Mouse (Mus musculus) limb, embryonic 12.5 days (tissue): ENCODE measurements around the gene Col17a1. TPM values are rescaled to one million over a fixed set of nuclear protein-coding genes. Genes with fewer than 3 reads are reported as not detected.

Experiments
- polyA plus RNA-seq: library from polyadenylated mRNA; unstranded; fragments of >200 nt; fragmentation: Nextera tagmentation; extraction: Ambion mirVana; gene quantifications from 2 replicates; pipeline ENCODE4 v1.2.1, GENCODE M21; 2016

The Col17a1 gene
- polyA plus RNA-seq, 1 experiment from 2014 or later, result 9.1 TPM

Other genes with a start within 250 kb of the Col17a1 start
- 6.8 and 7.7 TPM in 2 replicates for gene Sh3pxd2a, start 227.7 kb downstream of the Col17a1 start, polyA plus RNA-seq
- gene Stn1, start 154.6 kb downstream of the Col17a1 start, polyA plus RNA-seq, result 55.1 and 55.3 TPM in 2 replicates
- 10.1 and 11.8 TPM in 2 replicates for gene Slk, start 112.4 kb downstream of the Col17a1 start, polyA plus RNA-seq
- gene Sfr1, start 39.6 kb upstream of the Col17a1 start, polyA plus RNA-seq, result 273 and 307 TPM in 2 replicates
- gene Gsto1, start 162.9 kb upstream of the Col17a1 start, polyA plus RNA-seq, result 211 and 229 TPM in 2 replicates
- 0.59 and 0.97 TPM in 2 replicates for gene Gsto2, start 173.4 kb upstream of the Col17a1 start, polyA plus RNA-seq
- 0.09 TPM in 1 of 2 replicates, not detected in the other for gene Cfap43, start 227.2 kb upstream of the Col17a1 start, polyA plus RNA-seq
- 29.4 and 29.9 TPM in 2 replicates for gene Itprip, start 227.2 kb upstream of the Col17a1 start, polyA plus RNA-seq
- gene Cfap58, start 245.6 kb upstream of the Col17a1 start, polyA plus RNA-seq, result 0.08 TPM in 1 of 2 replicates, not detected in the other